17 mouse cellular contexts compared by ENCODE assay signal in the genomic region with DNA sequence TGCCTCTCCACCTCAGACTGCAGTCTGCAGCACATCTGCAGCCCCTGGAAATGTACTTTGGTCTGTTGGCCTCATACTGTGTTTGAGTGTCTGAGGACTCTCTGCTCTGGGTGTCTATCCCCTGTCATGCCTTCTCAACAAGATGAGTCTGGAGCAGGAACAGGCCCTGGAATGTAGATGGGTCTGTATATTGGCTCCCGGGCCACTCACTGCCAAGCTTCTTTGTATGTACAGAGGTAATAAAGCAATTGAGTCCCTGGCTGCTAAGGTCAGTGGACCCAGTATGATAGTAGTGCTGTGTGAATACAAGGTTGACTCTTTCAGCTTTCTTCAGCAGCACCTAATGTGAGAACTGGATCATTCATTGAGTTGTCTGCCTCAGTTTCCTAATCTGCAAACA.
"Had no signal": no experiment of that assay in that cellular context is flagged by ENCODE, and none has a peak within 500 bp of the region (broad histone marks: within the 10 kb centered on the region; RNA-seq: fewer than 3 reads in every experiment).

No protein-coding gene starts in this region.

- ATAC-seq: liver, postnatal 0 days; lung, postnatal 0 days; midbrain, embryonic 16.5 days had no signal

- H3K4me2 ChIP-seq: liver, embryonic 15.5 days; lung, embryonic 15.5 days; neural tube, embryonic 12.5 days; stomach, embryonic 15.5 days had no signal

- H3K4me1 ChIP-seq: liver, embryonic 15.5 days; lung, embryonic 15.5 days; midbrain, embryonic 10.5 days; neural tube, embryonic 12.5 days; stomach, embryonic 15.5 days had no signal

- H3K4me3 ChIP-seq: liver, embryonic 15.5 days; lung, embryonic 15.5 days; midbrain, embryonic 10.5 days; myocyte; neural tube, embryonic 12.5 days; stomach, embryonic 15.5 days had no signal

- H3K9ac ChIP-seq: liver, embryonic 15.5 days; liver, postnatal 0 days; lung, embryonic 15.5 days; neural tube, embryonic 12.5 days; stomach, embryonic 15.5 days had no signal

- DNase-seq: liver, postnatal 0 days; lung, adult 2 months; lung, postnatal 14 days; lung, postnatal 4 days; midbrain, embryonic 14.5 days; right cerebral cortex, postnatal 14 days; thymus, adult 2 months; thymus, postnatal 36 days had no signal

- H3K9me3 ChIP-seq: liver, embryonic 15.5 days; lung, embryonic 15.5 days; midbrain, embryonic 10.5 days; neural tube, embryonic 12.5 days; stomach, embryonic 15.5 days had no signal

- H3K27ac ChIP-seq: liver, embryonic 15.5 days; lung, embryonic 15.5 days; midbrain, embryonic 10.5 days; neural tube, embryonic 12.5 days; stomach, embryonic 15.5 days; stomach, postnatal 0 days had no signal

- H3K27me3 ChIP-seq: liver, embryonic 15.5 days; lung, embryonic 15.5 days; neural tube, embryonic 12.5 days; stomach, embryonic 15.5 days had no signal
